Mouse (Mus musculus): Measurements from ENCODE around the gene Lin54. TPM values are rescaled to one million over a fixed set of nuclear protein-coding genes. Genes with fewer than 3 reads are reported as not detected.

Lin54 gene
- polyA plus RNA-seq, 1 experiment = 13.8 TPM

DNA sequence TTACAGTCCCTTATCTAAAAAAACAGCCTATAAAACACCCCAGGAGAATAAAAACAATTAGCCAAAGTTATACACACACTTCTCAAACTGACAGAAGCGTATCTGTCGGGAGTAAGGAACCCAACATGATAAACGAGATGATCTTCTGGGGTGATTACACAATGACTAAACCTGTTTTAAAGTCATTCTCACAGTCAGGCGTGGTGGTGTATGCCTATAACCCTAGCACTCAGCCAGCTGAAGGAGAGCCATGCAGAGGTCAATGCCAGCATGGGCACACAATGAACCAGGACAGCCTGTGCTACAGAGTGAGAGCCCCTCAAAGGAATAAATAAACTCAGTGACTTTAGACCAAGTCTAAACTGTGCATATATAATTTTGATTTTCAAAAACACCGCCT lies 92.0 kb downstream of the Lin54 start:
- Histone ChIP-seq H3K4me3 (ENCODE audit: control insufficient read depth, low read depth, low read length) (no peak overlapping the region), H3K4me1 (ENCODE audit: control insufficient read depth, insufficient read depth, low read length) (no peaks in the 10 kb centered on the region), H3K36me3 (ENCODE audit: control insufficient read depth, insufficient read depth, low read length) (peaks cover 3% of the 10 kb centered on the region; the same call in 1 of the 2 replicates), H3K27ac (ENCODE audit: control insufficient read depth, insufficient read depth, low read depth, low read length) (no peak overlapping the region), H3K27me3 (ENCODE audit: control insufficient read depth, insufficient read depth, low read length) (no peaks in the 10 kb centered on the region)
- TF ChIP-seq POLR2A (IDR thresholded peaks at IDR 0.05; ENCODE audit: control insufficient read depth, low read depth, low read length) = no peak
- TF ChIP-seq CTCF (IDR thresholded peaks at IDR 0.05; ENCODE audit: control insufficient read depth, insufficient read depth, insufficient replicate concordance, low read depth, low read length) = no peak

DNA sequence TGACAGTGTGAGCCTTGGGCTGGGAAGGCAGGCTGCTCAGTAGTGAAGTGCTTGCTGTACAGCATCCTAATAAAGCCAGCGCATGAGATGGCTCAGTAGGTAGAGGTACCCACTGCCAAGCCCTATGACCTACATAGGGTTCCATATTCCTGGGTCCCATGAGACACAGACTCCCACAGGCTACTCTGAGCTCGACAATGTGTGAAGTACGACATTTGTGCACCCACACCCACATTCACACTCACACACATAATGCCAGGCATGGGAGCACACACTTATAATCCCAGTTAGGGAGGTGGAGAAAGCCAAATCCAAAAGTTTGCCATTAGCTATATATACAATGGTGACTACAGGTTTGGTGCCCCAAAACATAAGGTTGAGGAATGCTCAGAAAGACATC lies 103.7 kb downstream of the Lin54 start:
- Histone ChIP-seq H3K27ac (ENCODE audit: control insufficient read depth, insufficient read depth, low read depth, low read length) (no peak overlapping the region), H3K4me3 (ENCODE audit: control insufficient read depth, low read depth, low read length) (no peak overlapping the region), H3K36me3 (ENCODE audit: control insufficient read depth, insufficient read depth, low read length) (peaks cover 6% of the 10 kb centered on the region), H3K27me3 (ENCODE audit: control insufficient read depth, insufficient read depth, low read length) (no peaks in the 10 kb centered on the region), H3K4me1 (ENCODE audit: control insufficient read depth, insufficient read depth, low read length) (no peaks in the 10 kb centered on the region)
- TF ChIP-seq POLR2A (IDR thresholded peaks at IDR 0.05; ENCODE audit: control insufficient read depth, low read depth, low read length) (no peak), CTCF (IDR thresholded peaks at IDR 0.05; ENCODE audit: control insufficient read depth, insufficient read depth, insufficient replicate concordance, low read depth, low read length) (no peak)

DNA sequence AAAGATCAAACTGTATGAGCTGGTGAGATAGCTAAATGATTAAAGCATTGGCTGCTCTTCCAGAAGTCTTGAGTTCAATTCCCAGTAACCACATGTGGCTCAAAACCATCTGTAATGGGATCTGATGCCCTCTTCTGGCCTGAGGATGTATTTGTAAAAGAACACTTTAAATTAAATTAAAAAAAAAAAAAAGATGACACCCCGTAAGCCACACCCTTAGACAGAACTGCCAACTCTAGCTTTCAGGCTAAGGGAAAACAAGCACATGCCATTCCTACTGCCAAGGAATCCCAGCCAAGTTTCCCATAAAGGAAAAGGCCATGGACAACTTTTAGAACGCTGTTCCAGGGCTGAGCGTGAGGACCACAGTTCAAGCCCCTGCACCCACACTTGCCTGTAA lies 106.8 kb downstream of the Lin54 start:
- no peak for TF ChIP-seq POLR2A (IDR thresholded peaks at IDR 0.05; ENCODE audit: control insufficient read depth, low read depth, low read length)
- TF ChIP-seq CTCF (IDR thresholded peaks at IDR 0.05; ENCODE audit: control insufficient read depth, insufficient read depth, insufficient replicate concordance, low read depth, low read length) = no peak
- Histone ChIP-seq H3K27ac (ENCODE audit: control insufficient read depth, insufficient read depth, low read depth, low read length) (no peak overlapping the region), H3K4me1 (ENCODE audit: control insufficient read depth, insufficient read depth, low read length) (no peaks in the 10 kb centered on the region), H3K36me3 (ENCODE audit: control insufficient read depth, insufficient read depth, low read length) (peaks cover 7% of the 10 kb centered on the region), H3K27me3 (ENCODE audit: control insufficient read depth, insufficient read depth, low read length) (no peaks in the 10 kb centered on the region), H3K4me3 (ENCODE audit: control insufficient read depth, low read depth, low read length) (no peak overlapping the region)

DNA sequence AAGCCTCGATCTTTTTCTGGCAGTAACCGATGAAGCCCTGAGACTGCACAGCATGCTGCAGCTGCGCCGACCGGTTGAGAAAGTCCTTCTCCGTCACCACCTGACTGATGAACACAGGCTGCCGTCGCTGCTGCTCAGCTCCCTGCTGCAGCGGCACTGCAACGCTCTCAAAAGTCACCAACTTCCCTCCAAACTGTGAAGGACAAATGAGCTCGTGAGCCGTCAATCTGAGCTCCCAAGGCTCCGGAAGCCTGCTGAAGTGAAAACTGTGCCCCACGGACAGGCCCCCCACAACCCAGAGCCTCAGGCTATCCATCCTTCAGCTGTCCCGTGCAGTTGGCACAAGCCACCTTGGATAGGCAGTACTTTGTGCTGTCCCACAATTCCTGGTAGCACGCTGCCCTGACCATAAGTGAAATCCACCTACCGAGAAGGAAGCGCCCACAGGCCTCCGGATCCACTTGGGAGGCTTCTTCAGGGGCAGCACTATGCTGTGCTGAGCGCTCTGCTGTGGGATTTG lies 107.9 kb downstream of the Lin54 start:
- no peak overlapping the region for H3K27ac ChIP-seq (ENCODE audit: control insufficient read depth, insufficient read depth, low read depth, low read length)
- peaks cover 7% of the 10 kb centered on the region for H3K36me3 ChIP-seq (ENCODE audit: control insufficient read depth, insufficient read depth, low read length)
- no peaks in the 10 kb centered on the region for H3K4me1 ChIP-seq (ENCODE audit: control insufficient read depth, insufficient read depth, low read length)
- no peaks in the 10 kb centered on the region for H3K27me3 ChIP-seq (ENCODE audit: control insufficient read depth, insufficient read depth, low read length)
- TF ChIP-seq CTCF (IDR thresholded peaks at IDR 0.05; ENCODE audit: control insufficient read depth, insufficient read depth, insufficient replicate concordance, low read depth, low read length) (no peak), POLR2A (IDR thresholded peaks at IDR 0.05; ENCODE audit: control insufficient read depth, low read depth, low read length) (no peak)
- H3K4me3 ChIP-seq (ENCODE audit: control insufficient read depth, low read depth, low read length) = no peak overlapping the region

Other genes starting within 250 kb of the Lin54 start
- 188 and 194 TPM in 2 replicates for gene Sec31a, start 84.4 kb downstream of the Lin54 start, polyA plus RNA-seq (2012; rRNA removed)
- gene Cops4, start 17.7 kb upstream of the Lin54 start, polyA plus RNA-seq (2012; rRNA removed) = 118 and 132 TPM in 2 replicates
- 24.6 and 27.2 TPM in 2 replicates for gene Plac8, start 71.6 kb upstream of the Lin54 start, polyA plus RNA-seq (2012; rRNA removed)
- gene Coq2, start 174.5 kb upstream of the Lin54 start, polyA plus RNA-seq (2012; rRNA removed) = 19.5 and 21.4 TPM in 2 replicates
- 2.0 and 2.7 TPM in 2 replicates for gene Hpse, start 219.1 kb upstream of the Lin54 start, polyA plus RNA-seq (2012; rRNA removed)

Measured in testis, adult 2 months (tissue).